Mouse (Mus musculus) forebrain, embryonic 15.5 days (tissue): ENCODE measurements around the gene Tex50. TPM values are rescaled to one million over a fixed set of nuclear protein-coding genes. Genes with fewer than 3 reads are reported as not detected.
"Not testable (repeated sequence)": the region's sequence is repeated elsewhere in the genome, so short reads cannot be mapped to it uniquely, and the experiment has no call there.

Experiments used
- ATAC-seq: fragments of 200-750 bp; cut with Nextera tagmentation; replicated peaks from 2 replicates; pipeline ENCODE4 v1.8.0; 2017; ENCODE audit warnings: mild to moderate bottlenecking, moderate TSS enrichment, moderate library complexity
- H3K27ac ChIP-seq: fragments of 300-500 bp; sonication (generic); replicated peaks from 2 replicates; pipeline ENCODE4 v1.5.1; 2015; ENCODE audit warnings: mild to moderate bottlenecking, inconsistent platforms
- H3K27me3 ChIP-seq: fragments of 300-500 bp; sonication (generic); 2 replicates; pipeline ENCODE4 v1.6.1; 2015; ENCODE audit warnings: inconsistent platforms
- H3K36me3 ChIP-seq: fragments of 300-500 bp; sonication (generic); 2 replicates; pipeline ENCODE4 v1.6.1; 2015; ENCODE audit warnings: mild to moderate bottlenecking, inconsistent platforms
- H3K4me1 ChIP-seq: fragments of 300-500 bp; sonication (generic); 2 replicates; pipeline ENCODE4 v1.6.1; 2015; ENCODE audit warnings: inconsistent platforms
- H3K4me2 ChIP-seq: fragments of 300-500 bp; sonication (generic); replicated peaks from 2 replicates; pipeline ENCODE4 v1.6.1; 2015; ENCODE audit warnings: mild to moderate bottlenecking, inconsistent platforms
- H3K4me3 ChIP-seq: fragments of 300-500 bp; sonication (generic); 2 replicates; pipeline ENCODE4 v1.5.1; 2015; ENCODE audit warnings: mild to moderate bottlenecking, inconsistent platforms
- H3K9ac ChIP-seq: fragments of 300-500 bp; sonication (generic); replicated peaks from 2 replicates; pipeline ENCODE4 v1.6.1; 2015; ENCODE audit warnings: mild to moderate bottlenecking, inconsistent platforms
- H3K9me3 ChIP-seq: fragments of 300-500 bp; sonication (generic); 2 replicates; pipeline ENCODE4 v1.6.1; 2016; ENCODE audit warnings: inconsistent platforms
- WGBS: fragments of 180-500 bp; shearing (Covaris S2); methylation state at CpG from one replicate; pipeline ENCODE4 v1.1.7; 2015; ENCODE audit warnings: mixed read lengths; 5-methylcytosine and 5-hydroxymethylcytosine counted together
- polyA plus RNA-seq: library from polyadenylated mRNA; unstranded; fragments of >200 nt; fragmentation: Nextera tagmentation; extraction: Ambion mirVana; gene quantifications from 2 replicates; pipeline ENCODE4 v1.2.1, GENCODE M21; 2015

The Tex50 gene
- polyA plus RNA-seq: 0.66 and 1.0 TPM in 2 replicates

GRCm38 (mm10) chr1:161159214-161159613, at the start of gene Tex50:
TSS of gene Tex50 (minus strand) at chr1:161159314.
- ATAC-seq: no peak
- Histone ChIP-seq H3K27ac (no peak within 1 kb of the TSS), H3K4me1 (no peaks in the 10 kb centered on the region), H3K9me3 (no peaks in the 10 kb centered on the region), H3K9ac (no peak within 1 kb of the TSS), H3K4me2 (no peak within 1 kb of the TSS), H3K4me3 (no peak within 1 kb of the TSS), H3K27me3 (no peaks in the 10 kb centered on the region), H3K36me3 (0 out of 2 replicates have a peak, but pooled peaks cover 3% of the 10 kb centered on the region)
- WGBS: 87% methylated on average over 3 of the region's 3 CpGs

GRCm38 (mm10) chr1:161199856-161200255, 40.7 kb upstream of the Tex50 start:
- H3K4me1 ChIP-seq: peaks cover 11% of the 10 kb centered on the region
- H3K36me3 ChIP-seq: no peaks in the 10 kb centered on the region
- H3K9me3 ChIP-seq: no peaks in the 10 kb centered on the region
- no peak overlapping the region for H3K4me2 ChIP-seq
- no peaks in the 10 kb centered on the region for H3K27me3 ChIP-seq
- ATAC-seq: no peak
- WGBS: 81% methylated on average over 5 of the region's 5 CpGs
- no peak overlapping the region for H3K9ac ChIP-seq
- H3K27ac ChIP-seq: no peak overlapping the region
- no peak overlapping the region for H3K4me3 ChIP-seq

- H3K27ac ChIP-seq: peak overlapping the region; percentile 80
Observed at GRCm38 (mm10) chr1:161196364-161196763, 37.2 kb upstream of the Tex50 start.

GRCm38 (mm10) chr1:161195541-161196351, 36.6 kb upstream of the Tex50 start:
- Histone ChIP-seq H3K9me3 (no peaks in the 10 kb centered on the region), H3K27ac (peak overlapping the region; percentile 80), H3K4me3 (peak overlapping the region; percentile 43), H3K4me1 (peaks cover 12% of the 10 kb centered on the region), H3K36me3 (no peaks in the 10 kb centered on the region), H3K27me3 (no peaks in the 10 kb centered on the region), H3K4me2 (peak overlapping the region; percentile 61), H3K9ac (peak overlapping the region; percentile 18; the same call in 1 of the 2 replicates)
- ATAC-seq: peak; percentile 98
- WGBS: under 1% methylated on average over 16 of the region's 16 CpGs

More at GRCm38 (mm10) chr1:161196364-161196763, 37.2 kb upstream of the Tex50 start:
- peak overlapping the region; percentile 61 for H3K4me2 ChIP-seq
- 35% methylated on average over 11 of the region's 11 CpGs for WGBS
- not testable (repeated sequence) for H3K27me3 ChIP-seq, H3K9me3 ChIP-seq, H3K36me3 ChIP-seq
- H3K4me3 ChIP-seq: peak overlapping the region; percentile 43
- H3K4me1 ChIP-seq: peaks cover 12% of the 10 kb centered on the region
- peak; percentile 6 for ATAC-seq
- H3K9ac ChIP-seq: peak overlapping the region; percentile 18; the same call in 1 of the 2 replicates

GRCm38 (mm10) chr1:161190253-161190910, 31.3 kb upstream of the Tex50 start:
- Histone ChIP-seq H3K27me3 (no peaks in the 10 kb centered on the region), H3K4me2 (no peak overlapping the region), H3K4me3 (no peak overlapping the region), H3K9me3 (no peaks in the 10 kb centered on the region), H3K27ac (no peak overlapping the region), H3K4me1 (peaks cover 6% of the 10 kb centered on the region), H3K9ac (no peak overlapping the region), H3K36me3 (no peaks in the 10 kb centered on the region)
- no peak for ATAC-seq
- WGBS: 78% methylated on average over 9 of the region's 9 CpGs

- H3K9me3 ChIP-seq: no peaks in the 10 kb centered on the region
- no peak overlapping the region for H3K27ac ChIP-seq
- no peaks in the 10 kb centered on the region for H3K4me1 ChIP-seq
- no peaks in the 10 kb centered on the region for H3K36me3 ChIP-seq
- ATAC-seq: no peak
- H3K4me3 ChIP-seq: no peak overlapping the region
- H3K4me2 ChIP-seq: no peak overlapping the region
- no peak overlapping the region for H3K9ac ChIP-seq
- WGBS: 84% methylated on average over 3 of the region's 3 CpGs
- no peaks in the 10 kb centered on the region for H3K27me3 ChIP-seq
Observed at GRCm38 (mm10) chr1:161185431-161185830, 26.3 kb upstream of the Tex50 start.

- no peaks in the 10 kb centered on the region for H3K9me3 ChIP-seq
- no peak for ATAC-seq
- WGBS: 80% methylated on average over 9 of the region's 9 CpGs
Observed at GRCm38 (mm10) chr1:161183677-161184076, 24.6 kb upstream of the Tex50 start.

GRCm38 (mm10) chr1:161182386-161182785, 23.3 kb upstream of the Tex50 start:
- Histone ChIP-seq H3K4me2 (no peak overlapping the region), H3K4me3 (no peak overlapping the region), H3K9me3 (no peaks in the 10 kb centered on the region), H3K4me1 (no peaks in the 10 kb centered on the region), H3K36me3 (no peaks in the 10 kb centered on the region), H3K9ac (no peak overlapping the region), H3K27ac (no peak overlapping the region), H3K27me3 (no peaks in the 10 kb centered on the region)
- WGBS: 83% methylated on average over 9 of the region's 9 CpGs
- no peak for ATAC-seq

More at GRCm38 (mm10) chr1:161183677-161184076, 24.6 kb upstream of the Tex50 start:
- Histone ChIP-seq H3K27ac (no peak overlapping the region), H3K27me3 (no peaks in the 10 kb centered on the region), H3K9ac (no peak overlapping the region), H3K4me1 (no peaks in the 10 kb centered on the region), H3K36me3 (no peaks in the 10 kb centered on the region), H3K4me3 (no peak overlapping the region), H3K4me2 (no peak overlapping the region)

GRCm38 (mm10) chr1:161180674-161181073, 21.6 kb upstream of the Tex50 start:
- Histone ChIP-seq H3K27me3 (no peaks in the 10 kb centered on the region), H3K9me3 (no peaks in the 10 kb centered on the region), H3K36me3 (no peaks in the 10 kb centered on the region), H3K4me1 (no peaks in the 10 kb centered on the region), H3K4me2 (no peak overlapping the region), H3K9ac (no peak overlapping the region), H3K4me3 (no peak overlapping the region), H3K27ac (no peak overlapping the region)
- ATAC-seq: no peak
- 62% methylated on average over 8 of the region's 8 CpGs for WGBS

- peak overlapping the region; percentile 78 for H3K4me2 ChIP-seq
Observed at GRCm38 (mm10) chr1:161170651-161171050, 11.5 kb upstream of the Tex50 start.

GRCm38 (mm10) chr1:161160266-161160665, 1.2 kb upstream of the Tex50 start:
- no peak overlapping the region for H3K9ac ChIP-seq
- no peak overlapping the region for H3K4me3 ChIP-seq
- H3K4me1 ChIP-seq: no peaks in the 10 kb centered on the region
- H3K36me3 ChIP-seq: 0 out of 2 replicates have a peak, but pooled peaks cover 3% of the 10 kb centered on the region
- H3K9me3 ChIP-seq: no peaks in the 10 kb centered on the region
- H3K27me3 ChIP-seq: no peaks in the 10 kb centered on the region
- ATAC-seq: no peak
- WGBS: 63% methylated on average over 4 of the region's 4 CpGs
- H3K4me2 ChIP-seq: no peak overlapping the region
- H3K27ac ChIP-seq: no peak overlapping the region

More at GRCm38 (mm10) chr1:161170651-161171050, 11.5 kb upstream of the Tex50 start:
- Histone ChIP-seq H3K27ac (no peak overlapping the region), H3K36me3 (no peaks in the 10 kb centered on the region), H3K9ac (peak overlapping the region; percentile 52), H3K4me1 (no peaks in the 10 kb centered on the region), H3K27me3 (no peaks in the 10 kb centered on the region), H3K4me3 (peak overlapping the region; percentile 55), H3K9me3 (no peaks in the 10 kb centered on the region)
- ATAC-seq: peak; percentile 96
- under 1% methylated on average over 40 of the region's 40 CpGs for WGBS

- 75% methylated on average over 10 of the region's 10 CpGs for WGBS
Observed at GRCm38 (mm10) chr1:161156546-161156945, 2.6 kb downstream of the Tex50 start.

More at GRCm38 (mm10) chr1:161156546-161156945, 2.6 kb downstream of the Tex50 start:
- Histone ChIP-seq H3K4me2 (no peak overlapping the region), H3K9ac (no peak overlapping the region), H3K36me3 (no peaks in the 10 kb centered on the region), H3K27ac (no peak overlapping the region), H3K4me1 (no peaks in the 10 kb centered on the region), H3K9me3 (no peaks in the 10 kb centered on the region), H3K27me3 (no peaks in the 10 kb centered on the region), H3K4me3 (no peak overlapping the region)
- ATAC-seq: no peak
